Mouse (Mus musculus): ENCODE data around the gene Mink1. TPM values are rescaled to one million over a fixed set of nuclear protein-coding genes. Genes with fewer than 3 reads are reported as not detected.

Gene Mink1
- polyA plus RNA-seq, 1 experiment from 2014 or later: 8.5 TPM

GRCm38 (mm10) chr11:70571641-70572040 is 9.0 kb downstream of the Mink1 start:
- H3K4me1 ChIP-seq (replicated peaks; ENCODE audit: control insufficient read depth, insufficient read depth): no peaks in the 10 kb centered on the region
- WGBS: 72% methylated on average over 1 of the region's 1 CpGs
- H3K27me3 ChIP-seq (ENCODE audit: control insufficient read depth, insufficient read depth, low read length): no peaks in the 10 kb centered on the region
- DNase-seq (ENCODE audit: low spot score) (no peak), ATAC-seq (ENCODE audit: low FRiP score, low TSS enrichment) (no peak)
- H3K4me2 ChIP-seq (replicated peaks; ENCODE audit: low read depth): no peak overlapping the region
- peak overlapping the region; percentile 82 for H3K27ac ChIP-seq (replicated peaks)
- TF ChIP-seq CTCF (IDR thresholded peaks at IDR 0.05; ENCODE audit: low read depth) (no peak), EP300 (optimal IDR thresholded peaks at IDR 0.05) (no peak)
- no peaks in the 10 kb centered on the region for H3K36me3 ChIP-seq (ENCODE audit: control insufficient read depth, insufficient read depth, low read length)
- no peak overlapping the region for H3K9ac ChIP-seq (ENCODE audit: low read length)
- H3K4me3 ChIP-seq (ENCODE audit: low read depth, low read length): no peak overlapping the region
- no peaks in the 10 kb centered on the region for H3K9me3 ChIP-seq (ENCODE audit: control insufficient read depth, low read length)

- Histone ChIP-seq H3K4me2 (replicated peaks; ENCODE audit: low read depth) (0 out of 2 replicates have a peak overlapping the region, but pooled peaks have one; percentile 8), H3K9me3 (ENCODE audit: control insufficient read depth, low read length) (no peaks in the 10 kb centered on the region), H3K4me1 (replicated peaks; ENCODE audit: control insufficient read depth, insufficient read depth) (no peaks in the 10 kb centered on the region), H3K4me3 (ENCODE audit: low read depth, low read length) (no peak overlapping the region), H3K9ac (ENCODE audit: low read length) (no peak overlapping the region), H3K27ac (replicated peaks) (peak overlapping the region; percentile 82), H3K27me3 (ENCODE audit: control insufficient read depth, insufficient read depth, low read length) (no peaks in the 10 kb centered on the region), H3K36me3 (ENCODE audit: control insufficient read depth, insufficient read depth, low read length) (no peaks in the 10 kb centered on the region)
- 30% methylated on average over 5 of the region's 5 CpGs for WGBS
- no peak for DNase-seq (ENCODE audit: low spot score)
- ATAC-seq (ENCODE audit: low FRiP score, low TSS enrichment): peak; percentile 59
- TF ChIP-seq CTCF (IDR thresholded peaks at IDR 0.05; ENCODE audit: low read depth) (no peak), EP300 (optimal IDR thresholded peaks at IDR 0.05) (no peak)
These were observed 9.7 kb downstream of the Mink1 start for GRCm38 (mm10) chr11:70572348-70572902.

GRCm38 (mm10) chr11:70573872-70574271 is 11.2 kb downstream of the Mink1 start:
- Histone ChIP-seq H3K9ac (ENCODE audit: low read length) (no peak overlapping the region), H3K27me3 (ENCODE audit: control insufficient read depth, insufficient read depth, low read length) (no peaks in the 10 kb centered on the region), H3K4me1 (replicated peaks; ENCODE audit: control insufficient read depth, insufficient read depth) (peaks cover 6% of the 10 kb centered on the region; the same call in 1 of the 2 replicates), H3K9me3 (ENCODE audit: control insufficient read depth, low read length) (no peaks in the 10 kb centered on the region), H3K27ac (replicated peaks) (peak overlapping the region; percentile 4; the same call in 1 of the 2 replicates), H3K4me3 (ENCODE audit: low read depth, low read length) (no peak overlapping the region), H3K36me3 (ENCODE audit: control insufficient read depth, insufficient read depth, low read length) (no peaks in the 10 kb centered on the region), H3K4me2 (replicated peaks; ENCODE audit: low read depth) (no peak overlapping the region)
- 73% methylated on average over 6 of the region's 6 CpGs for WGBS
- no peak for TF ChIP-seq EP300 (optimal IDR thresholded peaks at IDR 0.05)
- TF ChIP-seq CTCF (IDR thresholded peaks at IDR 0.05; ENCODE audit: low read depth): no peak
- no peak for ATAC-seq (ENCODE audit: low FRiP score, low TSS enrichment)
- no peak for DNase-seq (ENCODE audit: low spot score)

- no peaks in the 10 kb centered on the region for H3K27me3 ChIP-seq (ENCODE audit: control insufficient read depth, insufficient read depth, low read length)
- ATAC-seq (ENCODE audit: low FRiP score, low TSS enrichment): peak; percentile 68
- H3K4me3 ChIP-seq (ENCODE audit: low read depth, low read length): no peak overlapping the region
- peak overlapping the region; percentile 91 for H3K27ac ChIP-seq (replicated peaks)
- no peaks in the 10 kb centered on the region for H3K36me3 ChIP-seq (ENCODE audit: control insufficient read depth, insufficient read depth, low read length)
- 49% methylated on average over 3 of the region's 3 CpGs for WGBS
- peaks cover 7% of the 10 kb centered on the region; the same call in 1 of the 2 replicates for H3K4me1 ChIP-seq (replicated peaks; ENCODE audit: control insufficient read depth, insufficient read depth)
- TF ChIP-seq CTCF (IDR thresholded peaks at IDR 0.05; ENCODE audit: low read depth) (no peak), EP300 (optimal IDR thresholded peaks at IDR 0.05) (no peak)
- peak; percentile 65 for DNase-seq (ENCODE audit: low spot score)
- H3K9me3 ChIP-seq (ENCODE audit: control insufficient read depth, low read length): no peaks in the 10 kb centered on the region
- no peak overlapping the region for H3K4me2 ChIP-seq (replicated peaks; ENCODE audit: low read depth)
- H3K9ac ChIP-seq (ENCODE audit: low read length): no peak overlapping the region
These were observed 14.5 kb downstream of the Mink1 start for GRCm38 (mm10) chr11:70577201-70577600.

GRCm38 (mm10) chr11:70578962-70579361 is 16.3 kb downstream of the Mink1 start:
- H3K4me2 ChIP-seq (replicated peaks; ENCODE audit: low read depth): no peak overlapping the region
- no peak overlapping the region for H3K4me3 ChIP-seq (ENCODE audit: low read depth, low read length)
- TF ChIP-seq EP300 (optimal IDR thresholded peaks at IDR 0.05) (no peak), CTCF (IDR thresholded peaks at IDR 0.05; ENCODE audit: low read depth) (no peak)
- no peaks in the 10 kb centered on the region for H3K27me3 ChIP-seq (ENCODE audit: control insufficient read depth, insufficient read depth, low read length)
- H3K9ac ChIP-seq (ENCODE audit: low read length): 0 out of 2 replicates have a peak overlapping the region, but pooled peaks have one; percentile 38
- H3K9me3 ChIP-seq (ENCODE audit: control insufficient read depth, low read length): no peaks in the 10 kb centered on the region
- H3K27ac ChIP-seq (replicated peaks): peak overlapping the region; percentile 91
- no peaks in the 10 kb centered on the region for H3K36me3 ChIP-seq (ENCODE audit: control insufficient read depth, insufficient read depth, low read length)
- 65% methylated on average over 6 of the region's 6 CpGs for WGBS
- peaks cover 7% of the 10 kb centered on the region for H3K4me1 ChIP-seq (replicated peaks; ENCODE audit: control insufficient read depth, insufficient read depth)
- ATAC-seq (ENCODE audit: low FRiP score, low TSS enrichment): peak; percentile 35; the same call in 1 of the 2 replicates
- no peak for DNase-seq (ENCODE audit: low spot score)

- WGBS: 59% methylated on average over 9 of the region's 9 CpGs
- peak overlapping the region; percentile 31; the same call in 1 of the 2 replicates for H3K9ac ChIP-seq (ENCODE audit: low read length)
- peaks cover 12% of the 10 kb centered on the region for H3K4me1 ChIP-seq (replicated peaks; ENCODE audit: control insufficient read depth, insufficient read depth)
- H3K4me2 ChIP-seq (replicated peaks; ENCODE audit: low read depth): no peak overlapping the region
- ATAC-seq (ENCODE audit: low FRiP score, low TSS enrichment) (peak; percentile 53), DNase-seq (ENCODE audit: low spot score) (peak; percentile 44)
- no peak overlapping the region for H3K4me3 ChIP-seq (ENCODE audit: low read depth, low read length)
- no peaks in the 10 kb centered on the region for H3K27me3 ChIP-seq (ENCODE audit: control insufficient read depth, insufficient read depth, low read length)
- H3K27ac ChIP-seq (replicated peaks): peak overlapping the region; percentile 91
- H3K36me3 ChIP-seq (ENCODE audit: control insufficient read depth, insufficient read depth, low read length): no peaks in the 10 kb centered on the region
- H3K9me3 ChIP-seq (ENCODE audit: control insufficient read depth, low read length): no peaks in the 10 kb centered on the region
- TF ChIP-seq EP300 (optimal IDR thresholded peaks at IDR 0.05) (no peak), CTCF (IDR thresholded peaks at IDR 0.05; ENCODE audit: low read depth) (no peak)
These were observed 17.2 kb downstream of the Mink1 start for GRCm38 (mm10) chr11:70579710-70580357.
